ENCODE assay signal across 34 mouse cellular contexts in the genomic region with DNA sequence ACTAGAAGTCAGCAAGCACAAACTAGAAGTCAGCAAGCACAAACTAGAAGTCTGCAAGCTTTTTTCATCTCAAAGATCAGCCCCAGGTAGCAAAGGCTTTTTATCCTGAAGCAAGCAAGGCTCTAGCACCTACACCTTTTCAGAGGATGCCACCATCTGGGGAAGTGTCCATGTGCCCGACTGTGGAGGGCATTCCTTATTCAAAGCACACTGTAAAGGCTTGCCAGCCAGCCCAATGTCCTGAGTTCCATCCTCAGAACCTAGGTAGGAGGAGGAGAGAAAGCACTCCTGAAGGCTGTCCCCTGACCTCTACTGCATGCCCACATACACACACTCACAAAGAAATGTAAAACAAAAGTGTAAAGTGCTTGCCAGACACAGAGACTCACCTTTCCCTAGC.
"Had no signal": no experiment of that assay in that cellular context is flagged by ENCODE, and none has a peak within 500 bp of the region (broad histone marks: within the 10 kb centered on the region; RNA-seq: fewer than 3 reads in every experiment).

No protein-coding gene starts in this region.

- H3K4me2 ChIP-seq: heart, embryonic 12.5 days; heart, embryonic 13.5 days; heart, embryonic 15.5 days; hindbrain, embryonic 12.5 days; hindbrain, embryonic 13.5 days; hindbrain, embryonic 14.5 days; hindbrain, embryonic 15.5 days; intestine, embryonic 15.5 days; kidney, embryonic 15.5 days had no signal

- DNase-seq: heart, postnatal 10 days; heart, postnatal 14 days; heart, postnatal 36 days; heart, postnatal 4 days; kidney, adult 11 months; kidney, adult 18-20 months; kidney, adult 2 months; kidney, adult 8-10 months; kidney, adult 9 months; kidney, postnatal 10 days; kidney, postnatal 14 days; kidney, postnatal 25 days; kidney, postnatal 36 days; kidney, postnatal 4 days; layer of hippocampus, adult 9-11 months; layer of hippocampus, postnatal 36 days had no signal

- ATAC-seq: hindbrain, embryonic 16.5 days; hindbrain, postnatal 0 days; inflammation-experienced regulatory T-cells, adult 6 months; intestine, embryonic 15.5 days; intestine, embryonic 16.5 days; intestine, postnatal 0 days had no signal

- H3K27ac ChIP-seq: heart, embryonic 13.5 days; heart, embryonic 15.5 days; hindbrain, embryonic 10.5 days; hindbrain, embryonic 13.5 days; hindbrain, embryonic 14.5 days; hindbrain, embryonic 15.5 days; hindbrain, postnatal 0 days; intestine, embryonic 15.5 days; kidney, embryonic 15.5 days; kidney, postnatal 0 days; layer of hippocampus, adult 2 months; left cerebral cortex, adult 2 months had no signal

- H3K9me3 ChIP-seq: heart, embryonic 12.5 days; heart, embryonic 13.5 days; heart, embryonic 15.5 days; hindbrain, embryonic 10.5 days; hindbrain, embryonic 12.5 days; hindbrain, embryonic 13.5 days; hindbrain, embryonic 15.5 days; intestine, embryonic 15.5 days; kidney, embryonic 15.5 days had no signal

- H3K9ac ChIP-seq: heart, embryonic 12.5 days; heart, embryonic 15.5 days; hindbrain, embryonic 12.5 days; hindbrain, embryonic 13.5 days; hindbrain, embryonic 14.5 days; hindbrain, embryonic 15.5 days; intestine, embryonic 15.5 days; kidney, embryonic 15.5 days had no signal

- H3K4me3 ChIP-seq: heart, embryonic 12.5 days; heart, embryonic 13.5 days; heart, embryonic 15.5 days; hindbrain, embryonic 10.5 days; hindbrain, embryonic 12.5 days; hindbrain, embryonic 13.5 days; hindbrain, embryonic 15.5 days; intestine, embryonic 15.5 days; kidney, embryonic 15.5 days; layer of hippocampus, adult 2 months; left cerebral cortex, adult 2 months had no signal

- H3K27me3 ChIP-seq: heart, embryonic 12.5 days; heart, embryonic 13.5 days; heart, embryonic 15.5 days; hindbrain, embryonic 12.5 days; hindbrain, embryonic 13.5 days; hindbrain, embryonic 15.5 days; intestine, embryonic 15.5 days; kidney, embryonic 15.5 days had no signal

- H3K36me3 ChIP-seq: heart, embryonic 15.5 days; hindbrain, embryonic 13.5 days; hindbrain, embryonic 15.5 days; intestine, embryonic 15.5 days had no signal
